Mouse (Mus musculus) naive thymus-derived CD4-positive, alpha-beta T cell, adult 5 months (primary cell): ENCODE data around the gene Adam22. TPM values are rescaled to one million over a fixed set of nuclear protein-coding genes. Genes with fewer than 3 reads are reported as not detected.

Experiments used
- polyA plus RNA-seq: library from polyadenylated mRNA; unstranded; fragments of 100-300 nt; shearing (Covaris generic); gene quantifications from one replicate; pipeline ENCODE4 v1.2.1, GENCODE M21; 2017

The Adam22 gene
- 0.22 TPM for polyA plus RNA-seq

DNA sequence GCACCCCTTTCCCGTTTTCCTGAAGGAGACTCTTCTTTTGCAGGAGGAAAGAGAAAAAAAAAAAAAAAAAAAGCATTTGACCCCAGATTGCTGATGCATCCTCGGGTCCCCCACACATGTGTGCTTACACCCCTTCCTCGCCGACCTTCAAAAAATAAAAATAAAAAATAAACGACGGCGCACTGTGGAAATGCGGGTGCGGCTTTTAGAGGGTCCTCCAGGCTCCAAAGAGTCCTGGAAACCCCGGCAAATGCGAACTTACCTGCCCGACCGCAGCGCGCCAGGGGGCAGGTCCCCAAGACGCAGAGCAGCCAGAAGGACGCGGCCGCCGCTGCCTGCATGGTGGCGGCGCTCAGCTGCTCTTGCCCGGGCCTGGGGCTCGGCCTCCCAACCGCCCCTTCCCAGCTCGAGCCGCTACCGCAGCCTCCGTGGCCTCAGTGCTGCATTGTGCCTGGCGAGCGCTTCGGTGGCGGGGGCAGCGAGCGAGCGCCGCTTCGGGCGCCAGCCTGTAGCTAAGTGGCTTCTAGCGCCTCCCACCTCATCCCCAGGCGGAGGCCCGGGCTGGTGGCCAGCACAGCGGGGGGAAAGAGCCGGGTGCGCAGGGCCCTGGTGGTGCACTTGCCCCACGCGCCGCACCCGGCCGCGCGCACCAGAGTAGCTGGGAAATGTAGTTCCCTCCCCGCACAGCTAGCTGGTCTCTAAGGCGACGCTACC lies at the start of gene Adam22:
Adam22 (minus strand) TSS at position 547 of the 714 bp plus-strand sequence.

DNA sequence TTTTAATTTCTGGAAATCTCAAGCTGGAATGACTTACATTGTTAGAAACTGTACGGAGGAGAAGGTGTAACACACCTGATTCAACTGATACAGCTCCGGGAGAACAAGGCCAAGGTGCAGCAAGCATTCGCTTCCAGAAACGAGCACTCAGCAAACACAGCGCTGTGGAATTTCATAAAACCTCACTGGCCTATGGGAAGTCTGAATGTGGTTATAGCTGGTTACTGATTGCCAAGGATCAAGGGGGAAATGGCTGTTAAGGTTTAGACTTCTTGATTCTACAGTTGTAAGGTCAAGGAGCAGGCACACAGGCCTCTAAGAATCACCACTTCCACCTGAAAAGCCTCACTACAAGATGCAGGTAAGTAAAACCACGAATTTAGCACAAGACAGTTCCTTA lies 322.1 kb downstream of the Adam22 start, which contains the start of gene Sri:
Sri (plus strand) TSS at position 224 of the 400 bp plus-strand sequence.

Other genes starting within 250 kb of the Adam22 start
- 105 TPM for gene Dbf4, start 54.6 kb upstream of the Adam22 start, polyA plus RNA-seq
- 19.2 TPM for gene Slc25a40, start 54.7 kb upstream of the Adam22 start, polyA plus RNA-seq